Mouse (Mus musculus) skeletal muscle tissue, adult 2 months (tissue): ENCODE data around the gene Crocc2.
A peak's percentile ranks its signal among the peaks of the same experiment; 100 is the strongest.

Experiments
- DNase-seq: peaks from one replicate; pipeline ENCODE4 v3.0.0-alpha.2; 2012; ENCODE audit warnings: low read depth, low spot score

Gene Crocc2

GRCm38 (mm10) chr1:93168295-93168775, at the start of gene Crocc2:
Gene Crocc2, plus strand, starts transcription at chr1:93168725.
- no peak for DNase-seq

- no peak for DNase-seq
These were observed 49.7 kb upstream of the Crocc2 start for GRCm38 (mm10) chr1:93118816-93119215.

GRCm38 (mm10) chr1:93123179-93123854, 45.2 kb upstream of the Crocc2 start:
- no peak for DNase-seq

GRCm38 (mm10) chr1:93124066-93124465, 44.5 kb upstream of the Crocc2 start:
- no peak for DNase-seq

GRCm38 (mm10) chr1:93125256-93125655, 43.3 kb upstream of the Crocc2 start:
- peak; percentile 10 for DNase-seq

- no peak for DNase-seq
These were observed 40.3 kb upstream of the Crocc2 start for GRCm38 (mm10) chr1:93128209-93128608.

GRCm38 (mm10) chr1:93128710-93129349, 39.7 kb upstream of the Crocc2 start:
- DNase-seq, result no peak

GRCm38 (mm10) chr1:93130242-93130983, 38.1 kb upstream of the Crocc2 start:
- DNase-seq, result no peak

- no peak for DNase-seq
These were observed 35.8 kb upstream of the Crocc2 start for GRCm38 (mm10) chr1:93132676-93133075.

GRCm38 (mm10) chr1:93135036-93135526, 33.4 kb upstream of the Crocc2 start, which contains the start of gene Agxt:
Gene Agxt, plus strand, starts transcription at chr1:93135240.
- DNase-seq, result no peak

GRCm38 (mm10) chr1:93138534-93138933, 30.0 kb upstream of the Crocc2 start:
- DNase-seq, result no peak

GRCm38 (mm10) chr1:93139713-93140112, 28.8 kb upstream of the Crocc2 start:
- no peak for DNase-seq

- no peak for DNase-seq
These were observed 25.7 kb upstream of the Crocc2 start for GRCm38 (mm10) chr1:93142871-93143270.

- no peak for DNase-seq
These were observed 24.3 kb upstream of the Crocc2 start for GRCm38 (mm10) chr1:93144176-93144575.

- no peak for DNase-seq
These were observed 17.4 kb upstream of the Crocc2 start for GRCm38 (mm10) chr1:93150907-93151661.

- DNase-seq, result no peak
These were observed 11.0 kb upstream of the Crocc2 start for GRCm38 (mm10) chr1:93157566-93157965.

GRCm38 (mm10) chr1:93158916-93159315, 9.6 kb upstream of the Crocc2 start:
- no peak for DNase-seq

GRCm38 (mm10) chr1:93159566-93160500, 8.7 kb upstream of the Crocc2 start:
- DNase-seq, result no peak

- DNase-seq, result no peak
These were observed 7.9 kb upstream of the Crocc2 start, which contains the start of gene 2310007B03Rik for GRCm38 (mm10) chr1:93160501-93161133. Gene 2310007B03Rik, minus strand, starts transcription at chr1:93160948.

- DNase-seq, result no peak
These were observed 7.2 kb upstream of the Crocc2 start for GRCm38 (mm10) chr1:93161350-93161749.
